Mouse (Mus musculus) forebrain, embryonic 11.5 days (tissue): ENCODE data around the gene Slc25a33. TPM values are rescaled to one million over a fixed set of nuclear protein-coding genes. Genes with fewer than 3 reads are reported as not detected.
A peak's percentile ranks its signal among the peaks of the same experiment; 100 is the strongest.

Experiments
- ATAC-seq: fragments of 200-750 bp; cut with Nextera tagmentation; replicated peaks from 2 replicates; pipeline ENCODE4 v1.8.0; 2017; ENCODE audit warnings: moderate TSS enrichment; ENCODE audit not compliant: low FRiP score
- DNase-seq: peaks from one replicate; pipeline ENCODE4 v3.0.0-alpha.2; 2017; ENCODE audit warnings: low spot score
- H3K27ac ChIP-seq: fragments of 300-500 bp; sonication (generic); 2 replicates; pipeline ENCODE4 v1.5.1; 2014; ENCODE audit warnings: low read depth, low read length
- H3K27me3 ChIP-seq: fragments of 300-500 bp; sonication (generic); 2 replicates; pipeline ENCODE4 v1.6.1; 2014; ENCODE audit warnings: mild to moderate bottlenecking, low read length, mixed read lengths; ENCODE audit not compliant: control insufficient read depth, insufficient read depth
- H3K36me3 ChIP-seq: fragments of 300-500 bp; sonication (generic); 2 replicates; pipeline ENCODE4 v1.6.1; 2014; ENCODE audit warnings: mild to moderate bottlenecking, low read length, moderate library complexity, mixed read lengths; ENCODE audit not compliant: control insufficient read depth, insufficient read depth
- H3K4me1 ChIP-seq: fragments of 300-500 bp; sonication (generic); replicated peaks from 2 replicates; pipeline ENCODE4 v1.6.1; 2014; ENCODE audit warnings: low read length, mixed read lengths; ENCODE audit not compliant: control insufficient read depth, insufficient read depth
- H3K4me2 ChIP-seq: fragments of 300-500 bp; sonication (generic); 2 replicates; pipeline ENCODE4 v1.6.1; 2014; ENCODE audit warnings: low read depth, mild to moderate bottlenecking, low read length, moderate library complexity, mixed read lengths; ENCODE audit not compliant: severe bottlenecking
- H3K4me3 ChIP-seq: fragments of 300-500 bp; sonication (generic); 2 replicates; pipeline ENCODE4 v1.5.1; 2014; ENCODE audit warnings: low read depth, low read length
- H3K9ac ChIP-seq: fragments of 300-500 bp; sonication (generic); 2 replicates; pipeline ENCODE4 v1.6.1; 2014; ENCODE audit warnings: low read length
- H3K9me3 ChIP-seq: fragments of 300-500 bp; sonication (generic); 2 replicates; pipeline ENCODE4 v1.6.1; 2016; ENCODE audit warnings: low read length, mixed read lengths; ENCODE audit not compliant: control insufficient read depth
- WGBS: fragments of 180-500 bp; shearing (Covaris S2); extraction: QIAGEN DNeasy Blood & Tissue Kit; methylation state at CpG from one replicate; pipeline ENCODE4 v1.1.7; 2014; 5-methylcytosine and 5-hydroxymethylcytosine counted together
- polyA plus RNA-seq: library from polyadenylated mRNA; unstranded; fragments of >200 nt; fragmentation: Nextera tagmentation; extraction: Ambion mirVana; gene quantifications from 2 replicates; pipeline ENCODE4 v1.2.1, GENCODE M21; 2014

The Slc25a33 gene
- polyA plus RNA-seq, 1 experiment from 2014 or later: 12.0 TPM

GRCm38 (mm10) chr4:149710510-149710909, 63.6 kb downstream of the Slc25a33 start:
- no peak overlapping the region for H3K27ac ChIP-seq
- H3K4me3 ChIP-seq: no peak overlapping the region
- no peaks in the 10 kb centered on the region for H3K27me3 ChIP-seq
- 25% methylated on average over 5 of the region's 5 CpGs for WGBS
- H3K36me3 ChIP-seq: peaks cover 4% of the 10 kb centered on the region; the same call in 1 of the 2 replicates
- H3K9me3 ChIP-seq: no peaks in the 10 kb centered on the region
- 0 out of 2 replicates have a peak, but pooled peaks have one; percentile 53 for ATAC-seq
- H3K4me1 ChIP-seq: no peaks in the 10 kb centered on the region; the same call in 1 of the 2 replicates
- no peak for DNase-seq
- no peak overlapping the region for H3K4me2 ChIP-seq
- H3K9ac ChIP-seq: no peak overlapping the region

- Histone ChIP-seq H3K27ac (no peak overlapping the region), H3K4me1 (no peaks in the 10 kb centered on the region), H3K4me3 (no peak overlapping the region), H3K27me3 (no peaks in the 10 kb centered on the region), H3K36me3 (no peaks in the 10 kb centered on the region), H3K9ac (no peak overlapping the region), H3K4me2 (no peak overlapping the region), H3K9me3 (no peaks in the 10 kb centered on the region)
- DNase-seq (no peak), ATAC-seq (no peak)
- WGBS: 92% methylated on average over 8 of the region's 8 CpGs
Measured at GRCm38 (mm10) chr4:149705941-149706340, 68.1 kb downstream of the Slc25a33 start.

- ATAC-seq: no peak
- WGBS: 78% methylated on average over 7 of the region's 7 CpGs
Measured at GRCm38 (mm10) chr4:149705298-149705697, 68.8 kb downstream of the Slc25a33 start.

GRCm38 (mm10) chr4:149702210-149702979, 71.7 kb downstream of the Slc25a33 start, which contains the start of gene Pik3cd:
Pik3cd (minus strand) TSS chr4:149702571.
- DNase-seq (no peak), ATAC-seq (no peak)

More at GRCm38 (mm10) chr4:149705298-149705697, 68.8 kb downstream of the Slc25a33 start:
- no peaks in the 10 kb centered on the region for H3K4me1 ChIP-seq
- no peaks in the 10 kb centered on the region for H3K36me3 ChIP-seq
- no peak overlapping the region for H3K4me3 ChIP-seq
- H3K4me2 ChIP-seq: no peak overlapping the region
- no peaks in the 10 kb centered on the region for H3K9me3 ChIP-seq
- no peak overlapping the region for H3K9ac ChIP-seq
- H3K27ac ChIP-seq: no peak overlapping the region
- no peak for DNase-seq
- H3K27me3 ChIP-seq: no peaks in the 10 kb centered on the region

GRCm38 (mm10) chr4:149701426-149702209, 72.5 kb downstream of the Slc25a33 start:
- peaks cover under 1% of the 10 kb centered on the region; the same call in 1 of the 2 replicates for H3K4me1 ChIP-seq
- ATAC-seq: no peak
- H3K4me3 ChIP-seq: no peak overlapping the region
- H3K9me3 ChIP-seq: no peaks in the 10 kb centered on the region
- 63% methylated on average over 18 of the region's 18 CpGs for WGBS
- no peak overlapping the region for H3K9ac ChIP-seq
- peaks cover 5% of the 10 kb centered on the region; the same call in 1 of the 2 replicates for H3K27me3 ChIP-seq
- no peaks in the 10 kb centered on the region for H3K36me3 ChIP-seq
- no peak for DNase-seq
- no peak overlapping the region for H3K27ac ChIP-seq
- H3K4me2 ChIP-seq: no peak overlapping the region

More at GRCm38 (mm10) chr4:149702210-149702979, 71.7 kb downstream of the Slc25a33 start, which contains the start of gene Pik3cd:
- H3K9me3 ChIP-seq: no peaks in the 10 kb centered on the region
- H3K4me3 ChIP-seq: no peak within 1 kb of the TSS
- H3K27ac ChIP-seq: no peak within 1 kb of the TSS
- WGBS: 79% methylated on average over 19 of the region's 19 CpGs
- no peaks in the 10 kb centered on the region for H3K36me3 ChIP-seq
- H3K27me3 ChIP-seq: peaks cover 2% of the 10 kb centered on the region; the same call in 1 of the 2 replicates
- H3K4me1 ChIP-seq: no peaks in the 10 kb centered on the region; the same call in 1 of the 2 replicates
- no peak within 1 kb of the TSS for H3K9ac ChIP-seq
- no peak within 1 kb of the TSS for H3K4me2 ChIP-seq

GRCm38 (mm10) chr4:149699953-149700352, 74.1 kb downstream of the Slc25a33 start:
- ATAC-seq (no peak), DNase-seq (no peak)
- Histone ChIP-seq H3K4me1 (peaks cover 2% of the 10 kb centered on the region; the same call in 1 of the 2 replicates), H3K27me3 (peaks cover 5% of the 10 kb centered on the region; the same call in 1 of the 2 replicates), H3K9ac (no peak overlapping the region), H3K27ac (no peak overlapping the region), H3K4me3 (no peak overlapping the region), H3K4me2 (no peak overlapping the region), H3K36me3 (no peaks in the 10 kb centered on the region), H3K9me3 (no peaks in the 10 kb centered on the region)
- 90% methylated on average over 4 of the region's 4 CpGs for WGBS

- DNase-seq (peak; percentile 82), ATAC-seq (peak; percentile 78)
- peak overlapping the region; percentile 43 for H3K4me3 ChIP-seq
- H3K9ac ChIP-seq: peak overlapping the region; percentile 62
- no peaks in the 10 kb centered on the region for H3K9me3 ChIP-seq
- H3K4me2 ChIP-seq: peak overlapping the region; percentile 74
- H3K27ac ChIP-seq: no peak overlapping the region
- peaks cover 5% of the 10 kb centered on the region; the same call in 1 of the 2 replicates for H3K27me3 ChIP-seq
- no peaks in the 10 kb centered on the region for H3K36me3 ChIP-seq
- WGBS: 2% methylated on average over 35 of the region's 35 CpGs
- H3K4me1 ChIP-seq: peaks cover 2% of the 10 kb centered on the region; the same call in 1 of the 2 replicates
Measured at GRCm38 (mm10) chr4:149698197-149698821, 75.8 kb downstream of the Slc25a33 start.
